Mouse (Mus musculus): ENCODE measurements around the gene Ick. TPM values are rescaled to one million over a fixed set of nuclear protein-coding genes. Genes with fewer than 3 reads are reported as not detected.

Ick gene
- total RNA-seq, 1 experiment: 5.4 TPM

DNA sequence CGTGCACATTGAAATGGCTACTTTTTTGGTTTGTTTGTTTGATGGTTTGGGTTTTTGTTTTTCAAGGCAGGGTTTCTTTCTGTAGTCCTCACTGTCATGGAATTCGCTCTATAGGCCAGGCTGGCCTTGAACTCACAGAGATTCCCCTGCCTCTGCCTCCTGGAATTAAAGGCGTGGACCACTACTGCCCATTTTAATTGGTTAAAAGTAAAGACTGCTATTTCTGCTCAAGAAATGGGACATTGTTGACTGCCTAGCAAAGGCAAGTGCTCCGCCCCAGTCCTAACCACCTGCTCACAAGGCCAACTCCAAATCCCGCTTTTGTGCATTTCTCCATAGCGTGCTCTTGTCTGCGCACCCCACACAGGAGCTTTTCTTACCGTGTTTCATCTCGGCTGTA is 88.8 kb downstream of the Ick start:
- Histone ChIP-seq H3K4me3 (ENCODE audit: insufficient read depth in 1 of 2, low read depth in 1 of 2, low read length in 2 of 2, poor library complexity in 1 of 2, severe bottlenecking in 1 of 2) (peak overlapping the region; percentile 4 to 50; a peak in 2 of 4 replicates), H3K27ac (ENCODE audit: insufficient read depth, low read depth, low read length, poor library complexity, severe bottlenecking) (0 out of 2 replicates have a peak overlapping the region, but pooled peaks have one; percentile 20), H3K9ac (ENCODE audit: insufficient read depth, low read depth, low read length, poor library complexity, severe bottlenecking) (peak overlapping the region; percentile 55; the same call in 1 of the 2 replicates), H3K36me3 (ENCODE audit: control insufficient read depth, insufficient read depth, low read length, poor library complexity, severe bottlenecking) (peaks cover 38% of the 10 kb centered on the region), H3K9me3 (ENCODE audit: control insufficient read depth, insufficient read depth, low read depth, low read length) (no peaks in the 10 kb centered on the region), H3K4me1 (ENCODE audit: control insufficient read depth in 2 of 2, insufficient read depth in 2 of 2, low read length in 2 of 2, poor library complexity in 1 of 2) (peaks cover 7 to 9% of the 10 kb centered on the region in 2 experiments)
- in situ Hi-C loops (cut with MboI; ENCODE audit: low sequenced_read_pairs in 2 of 2, unreplicated experiment in 2 of 2): no loop called here
- no peak for TF ChIP-seq HCFC1 (IDR thresholded peaks at IDR 0.05; ENCODE audit: borderline replicate concordance, insufficient read depth, low read length)
- no peak for TF ChIP-seq MAFK (IDR thresholded peaks at IDR 0.05; ENCODE audit: insufficient read depth, low read depth, low read length)
- no peak for TF ChIP-seq ZC3H11A (IDR thresholded peaks at IDR 0.05; ENCODE audit: borderline replicate concordance, low read depth, low read length)
- no peak for DNase-seq (ENCODE audit: low read depth, low spot score)

DNA sequence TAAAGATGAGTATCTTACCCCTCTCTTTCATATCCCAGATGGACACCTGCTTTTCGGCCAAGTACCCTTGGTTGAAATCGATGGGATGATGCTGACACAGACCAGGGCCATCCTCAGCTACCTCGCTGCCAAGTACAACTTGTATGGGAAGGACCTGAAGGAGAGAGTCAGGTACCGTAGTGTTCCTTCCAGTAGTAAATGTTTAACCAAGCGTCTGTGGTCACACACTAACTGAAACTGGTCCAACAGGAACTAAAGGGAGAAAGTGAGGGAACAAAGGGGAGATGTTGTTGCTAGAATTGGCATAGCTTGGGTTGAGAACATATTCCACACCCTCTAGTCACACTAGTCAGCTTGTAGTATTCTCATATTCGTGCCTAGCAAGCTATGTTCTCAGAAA is 95.2 kb downstream of the Ick start:
- in situ Hi-C loops (cut with MboI; ENCODE audit: low sequenced_read_pairs in 2 of 2, unreplicated experiment in 2 of 2): no loop called here
- Histone ChIP-seq H3K4me1 (ENCODE audit: control insufficient read depth in 2 of 2, insufficient read depth in 2 of 2, low read length in 2 of 2, poor library complexity in 1 of 2) (peaks cover 0 to 2% of the 10 kb centered on the region in 2 experiments; a peak in 1 of 4 replicates), H3K36me3 (ENCODE audit: control insufficient read depth, insufficient read depth, low read length, poor library complexity, severe bottlenecking) (peaks cover 58% of the 10 kb centered on the region), H3K27ac (ENCODE audit: insufficient read depth, low read depth, low read length, poor library complexity, severe bottlenecking) (no peak overlapping the region), H3K9me3 (ENCODE audit: control insufficient read depth, insufficient read depth, low read depth, low read length) (no peaks in the 10 kb centered on the region), H3K4me3 (ENCODE audit: insufficient read depth in 1 of 2, low read depth in 1 of 2, low read length in 2 of 2, poor library complexity in 1 of 2, severe bottlenecking in 1 of 2) (no peak overlapping the region), H3K9ac (ENCODE audit: insufficient read depth, low read depth, low read length, poor library complexity, severe bottlenecking) (no peak overlapping the region)
- TF ChIP-seq MAFK (IDR thresholded peaks at IDR 0.05; ENCODE audit: insufficient read depth, low read depth, low read length) (no peak), CHD2 (IDR thresholded peaks at IDR 0.05; ENCODE audit: low read depth, low read length) (no peak), ZC3H11A (IDR thresholded peaks at IDR 0.05; ENCODE audit: borderline replicate concordance, low read depth, low read length) (no peak), HCFC1 (IDR thresholded peaks at IDR 0.05; ENCODE audit: borderline replicate concordance, insufficient read depth, low read length) (no peak), ZNF384 (IDR thresholded peaks at IDR 0.05; ENCODE audit: low read depth, low read length) (no peak)
- no peak for DNase-seq (ENCODE audit: low read depth, low spot score)

DNA sequence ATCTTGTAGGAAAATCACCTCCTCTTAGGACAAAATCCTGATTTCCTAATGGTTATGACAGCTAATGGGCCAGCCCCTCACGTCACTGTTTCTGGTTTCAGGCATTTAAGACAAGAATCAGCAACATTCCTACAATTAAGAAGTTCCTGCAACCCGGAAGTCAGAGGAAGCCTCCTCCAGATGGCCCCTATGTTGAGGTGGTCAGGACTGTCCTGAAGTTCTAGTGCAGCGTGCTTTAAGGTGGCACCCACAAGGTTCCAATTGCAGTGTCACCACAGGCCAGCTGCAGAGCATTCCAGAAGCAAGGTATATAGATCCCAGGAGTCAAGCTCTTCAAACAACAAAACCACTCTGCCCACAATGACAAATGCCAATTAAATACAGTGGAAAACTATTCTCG is 100.0 kb downstream of the Ick start:
- TF ChIP-seq CHD2 (IDR thresholded peaks at IDR 0.05; ENCODE audit: low read depth, low read length) (no peak), ZC3H11A (IDR thresholded peaks at IDR 0.05; ENCODE audit: borderline replicate concordance, low read depth, low read length) (no peak), HCFC1 (IDR thresholded peaks at IDR 0.05; ENCODE audit: borderline replicate concordance, insufficient read depth, low read length) (no peak), MAFK (IDR thresholded peaks at IDR 0.05; ENCODE audit: insufficient read depth, low read depth, low read length) (no peak)
- no peak overlapping the region for H3K9ac ChIP-seq (ENCODE audit: insufficient read depth, low read depth, low read length, poor library complexity, severe bottlenecking)
- H3K4me1 ChIP-seq (ENCODE audit: control insufficient read depth in 2 of 2, insufficient read depth in 2 of 2, low read length in 2 of 2, poor library complexity in 1 of 2): no peaks in the 10 kb centered on the region
- H3K36me3 ChIP-seq (ENCODE audit: control insufficient read depth, insufficient read depth, low read length, poor library complexity, severe bottlenecking): peaks cover 47% of the 10 kb centered on the region
- H3K4me3 ChIP-seq (ENCODE audit: insufficient read depth in 1 of 2, low read depth in 1 of 2, low read length in 2 of 2, poor library complexity in 1 of 2, severe bottlenecking in 1 of 2): no peak overlapping the region
- DNase-seq (ENCODE audit: low read depth, low spot score): no peak
- H3K9me3 ChIP-seq (ENCODE audit: control insufficient read depth, insufficient read depth, low read depth, low read length): no peaks in the 10 kb centered on the region
- no peak overlapping the region for H3K27ac ChIP-seq (ENCODE audit: insufficient read depth, low read depth, low read length, poor library complexity, severe bottlenecking)
- in situ Hi-C loops (cut with MboI; ENCODE audit: low sequenced_read_pairs in 2 of 2, unreplicated experiment in 2 of 2): no loop called here

DNA sequence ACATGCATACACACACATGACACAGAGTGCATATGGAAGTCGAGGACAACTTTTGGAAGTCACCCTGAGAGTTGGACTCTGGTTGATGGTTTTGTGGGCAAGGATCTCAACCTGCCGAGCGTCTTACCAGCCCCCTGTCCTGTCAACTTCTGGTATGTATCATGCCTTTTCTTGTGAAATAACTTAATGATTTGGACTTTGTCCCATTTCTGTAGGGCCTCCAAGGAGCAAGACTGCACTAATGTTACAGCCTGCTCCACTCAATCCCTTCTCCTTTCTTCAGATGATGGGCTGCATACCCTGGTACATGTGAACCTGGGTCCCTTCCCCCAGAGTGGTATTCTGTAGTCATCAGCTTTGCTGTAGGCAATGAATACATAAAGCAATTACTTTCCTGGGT is 101.1 kb downstream of the Ick start:
- no peak for DNase-seq (ENCODE audit: low read depth, low spot score)
- in situ Hi-C loops (cut with MboI; ENCODE audit: low sequenced_read_pairs in 2 of 2, unreplicated experiment in 2 of 2): no loop called here

DNA sequence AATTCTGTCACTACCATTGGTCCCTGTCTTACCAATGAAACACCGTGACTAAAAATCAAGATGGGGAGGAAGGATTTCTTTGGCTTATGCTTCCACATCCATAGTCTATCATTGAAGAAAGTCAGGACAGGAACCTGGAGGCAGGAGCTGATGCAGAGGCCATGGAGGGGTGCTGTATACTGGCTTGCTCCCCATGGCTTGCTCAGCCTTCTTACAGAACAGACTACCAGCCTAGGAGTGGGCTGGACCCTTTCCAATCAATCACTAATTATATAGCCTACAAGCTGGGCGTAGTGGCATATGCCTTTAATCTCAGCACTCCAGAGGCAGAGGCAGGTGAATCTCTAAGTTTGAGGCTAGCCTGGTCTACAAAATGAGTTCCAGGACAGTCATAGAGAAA is 101.8 kb downstream of the Ick start:
- no peaks in the 10 kb centered on the region for H3K4me1 ChIP-seq (ENCODE audit: control insufficient read depth in 2 of 2, insufficient read depth in 2 of 2, low read length in 2 of 2, poor library complexity in 1 of 2)
- no peak for DNase-seq (ENCODE audit: low read depth, low spot score)
- no peak overlapping the region for H3K4me3 ChIP-seq (ENCODE audit: insufficient read depth in 1 of 2, low read depth in 1 of 2, low read length in 2 of 2, poor library complexity in 1 of 2, severe bottlenecking in 1 of 2)
- no peak overlapping the region for H3K9ac ChIP-seq (ENCODE audit: insufficient read depth, low read depth, low read length, poor library complexity, severe bottlenecking)
- no peak overlapping the region for H3K27ac ChIP-seq (ENCODE audit: insufficient read depth, low read depth, low read length, poor library complexity, severe bottlenecking)
- in situ Hi-C loops (cut with MboI; ENCODE audit: low sequenced_read_pairs in 2 of 2, unreplicated experiment in 2 of 2): no loop called here
- H3K36me3 ChIP-seq (ENCODE audit: control insufficient read depth, insufficient read depth, low read length, poor library complexity, severe bottlenecking): peaks cover 34% of the 10 kb centered on the region
- TF ChIP-seq HCFC1 (IDR thresholded peaks at IDR 0.05; ENCODE audit: borderline replicate concordance, insufficient read depth, low read length): no peak
- TF ChIP-seq ZC3H11A (IDR thresholded peaks at IDR 0.05; ENCODE audit: borderline replicate concordance, low read depth, low read length): no peak
- TF ChIP-seq CHD2 (IDR thresholded peaks at IDR 0.05; ENCODE audit: low read depth, low read length): no peak
- no peak for TF ChIP-seq ZNF384 (IDR thresholded peaks at IDR 0.05; ENCODE audit: low read depth, low read length)
- no peak for TF ChIP-seq MAFK (IDR thresholded peaks at IDR 0.05; ENCODE audit: insufficient read depth, low read depth, low read length)
- no peaks in the 10 kb centered on the region for H3K9me3 ChIP-seq (ENCODE audit: control insufficient read depth, insufficient read depth, low read depth, low read length)

More for the DNA sequence above, 101.1 kb downstream of the Ick start:
- Histone ChIP-seq H3K4me1 (ENCODE audit: control insufficient read depth in 2 of 2, insufficient read depth in 2 of 2, low read length in 2 of 2, poor library complexity in 1 of 2) (no peaks in the 10 kb centered on the region), H3K4me3 (ENCODE audit: insufficient read depth in 1 of 2, low read depth in 1 of 2, low read length in 2 of 2, poor library complexity in 1 of 2, severe bottlenecking in 1 of 2) (no peak overlapping the region), H3K36me3 (ENCODE audit: control insufficient read depth, insufficient read depth, low read length, poor library complexity, severe bottlenecking) (peaks cover 40% of the 10 kb centered on the region), H3K9ac (ENCODE audit: insufficient read depth, low read depth, low read length, poor library complexity, severe bottlenecking) (no peak overlapping the region), H3K27ac (ENCODE audit: insufficient read depth, low read depth, low read length, poor library complexity, severe bottlenecking) (no peak overlapping the region), H3K9me3 (ENCODE audit: control insufficient read depth, insufficient read depth, low read depth, low read length) (no peaks in the 10 kb centered on the region)
- TF ChIP-seq HCFC1 (IDR thresholded peaks at IDR 0.05; ENCODE audit: borderline replicate concordance, insufficient read depth, low read length): no peak
- no peak for TF ChIP-seq MAFK (IDR thresholded peaks at IDR 0.05; ENCODE audit: insufficient read depth, low read depth, low read length)
- TF ChIP-seq ZNF384 (IDR thresholded peaks at IDR 0.05; ENCODE audit: low read depth, low read length): no peak
- TF ChIP-seq CHD2 (IDR thresholded peaks at IDR 0.05; ENCODE audit: low read depth, low read length): no peak
- TF ChIP-seq ZC3H11A (IDR thresholded peaks at IDR 0.05; ENCODE audit: borderline replicate concordance, low read depth, low read length): no peak
